Mouse (Mus musculus) embryo, embryonic 10.5 days (tissue): ENCODE measurements at regions not wholly inside any gene's neighbourhood (a gene's known extent, or its start where the extent isn't known, plus 50 kb on each side); places are given as distances from the start of the nearest gene placed in this dataset.
"Not testable (repeated sequence)": the region's sequence is repeated elsewhere in the genome, so short reads cannot be mapped to it uniquely, and the experiment has no call there.

ENCODE experiments used
- DNase-seq: peaks from one replicate; pipeline ENCODE4 v3.0.0-alpha.2; 2015; ENCODE audit warnings: low spot score

- DNase-seq, result no peak
These were observed 420.0 kb downstream of the Hs3st1 start for GRCm38 (mm10) chr5:39335321-39335720.

- no peak for DNase-seq
These were observed 421.0 kb downstream of the Hs3st1 start for GRCm38 (mm10) chr5:39334241-39334640.

- no peak for DNase-seq
These were observed 429.9 kb downstream of the Hs3st1 start for GRCm38 (mm10) chr5:39325399-39325798.

GRCm38 (mm10) chr5:39316478-39316877 lies 438.8 kb downstream of the Hs3st1 start:
- DNase-seq, result no peak

GRCm38 (mm10) chr5:39311211-39311610 lies 434.6 kb upstream of the Clnk start:
- DNase-seq, result no peak

GRCm38 (mm10) chr5:39305794-39306193 lies 429.2 kb upstream of the Clnk start:
- no peak for DNase-seq

- peak; percentile 50 for DNase-seq
These were observed 416.2 kb upstream of the Clnk start for GRCm38 (mm10) chr5:39292849-39293248.

- no peak for DNase-seq
These were observed 404.4 kb upstream of the Clnk start for GRCm38 (mm10) chr5:39281021-39281420.

GRCm38 (mm10) chr5:39273710-39274385 lies 397.2 kb upstream of the Clnk start:
- no peak for DNase-seq

- DNase-seq, result no peak
These were observed 390.5 kb upstream of the Clnk start for GRCm38 (mm10) chr5:39267106-39267505.

- DNase-seq, result no peak
These were observed 384.1 kb upstream of the Clnk start for GRCm38 (mm10) chr5:39260721-39261190.

- no peak for DNase-seq
These were observed 381.1 kb upstream of the Clnk start for GRCm38 (mm10) chr5:39257745-39258144.

- no peak for DNase-seq
These were observed 375.6 kb upstream of the Clnk start for GRCm38 (mm10) chr5:39252206-39252605.

- DNase-seq, result no peak
These were observed 374.4 kb upstream of the Clnk start for GRCm38 (mm10) chr5:39251021-39251420.

- DNase-seq, result no peak
These were observed 343.1 kb upstream of the Clnk start for GRCm38 (mm10) chr5:39219698-39220097.

- DNase-seq, result no peak
These were observed 339.7 kb upstream of the Clnk start for GRCm38 (mm10) chr5:39216326-39216725.

GRCm38 (mm10) chr5:39215016-39215415 lies 338.4 kb upstream of the Clnk start:
- no peak for DNase-seq

GRCm38 (mm10) chr5:39212550-39212949 lies 335.9 kb upstream of the Clnk start:
- DNase-seq, result peak; percentile 10

- DNase-seq, result no peak
These were observed 322.2 kb upstream of the Clnk start for GRCm38 (mm10) chr5:39198856-39199255.

- not testable (repeated sequence) for DNase-seq
These were observed 314.5 kb upstream of the Clnk start for GRCm38 (mm10) chr5:39191153-39191552.

- no peak for DNase-seq
These were observed 305.2 kb upstream of the Clnk start for GRCm38 (mm10) chr5:39181616-39182402.

GRCm38 (mm10) chr5:39181028-39181427 lies 304.4 kb upstream of the Clnk start:
- DNase-seq, result peak; percentile 7

- no peak for DNase-seq
These were observed 301.3 kb upstream of the Clnk start for GRCm38 (mm10) chr5:39177891-39178290.
